ENCODE assay signal across 8 mouse cellular contexts in genomic region chr5:75575567-75576515, GRCm38 (mm10). TPM values are rescaled to one million over a fixed set of nuclear protein-coding genes. Genes with fewer than 3 reads are reported as not detected.
DNase-seq lines count a peak whose midpoint lies in the region; ATAC-seq and TF ChIP-seq lines count a peak whose summit lies in the region.

No protein-coding gene starts in this region.

- H3K9ac ChIP-seq in forebrain, embryonic 12.5 days = peak overlapping the region; percentile 72
- peak overlapping the region; percentile 69 for H3K9ac ChIP-seq in lung, embryonic 14.5 days

- H3K9me3 ChIP-seq in E14TG2a.4 (ENCODE audit: low read length) = no peaks in the 10 kb centered on the region
- H3K9me3 ChIP-seq in forebrain, embryonic 12.5 days = no peaks in the 10 kb centered on the region
- H3K9me3 ChIP-seq in lung, embryonic 14.5 days (ENCODE audit: low read depth, low read length) = no peaks in the 10 kb centered on the region

- peak overlapping the region; percentile 98 for H3K4me2 ChIP-seq in forebrain, embryonic 12.5 days
- H3K4me2 ChIP-seq in lung, embryonic 14.5 days = peak overlapping the region; percentile 99

- intact Hi-C loops in heart, postnatal 25 days (cut with DNase I) = loop anchor here (1.0 kb wide), 1 partner anchor 277 kb away; no protein-coding TSS in a partner anchor

- peaks cover 14% of the 10 kb centered on the region; the same call in 1 of the 2 replicates for H3K27me3 ChIP-seq in E14TG2a.4 (ENCODE audit: insufficient read depth, low read length)
- peaks cover 58% of the 10 kb centered on the region for H3K27me3 ChIP-seq in forebrain, embryonic 12.5 days
- peaks cover 18% of the 10 kb centered on the region for H3K27me3 ChIP-seq in lung, embryonic 14.5 days (ENCODE audit: insufficient read depth, low read length)

- WGBS in forebrain, embryonic 12.5 days = under 1% methylated on average over 53 of the region's 53 CpGs
- WGBS in lung, embryonic 14.5 days = 1% methylated on average over 53 of the region's 53 CpGs
- 2% methylated on average over 53 of the region's 53 CpGs for WGBS in olfactory bulb, adult 2 months

- TF ChIP-seq POLR2A in olfactory bulb, adult 2 months (IDR thresholded peaks at IDR 0.05; ENCODE audit: insufficient read depth, low read depth, low read length) = no peak

- peak; percentile 50 to 65 for DNase-seq in adrenal gland, postnatal 36 days
- DNase-seq in heart, postnatal 25 days (ENCODE audit: low spot score) = peak; percentile 13
- DNase-seq in layer of hippocampus, adult 2 months (ENCODE audit: low spot score in 2 of 2) = peak; percentile 25 to 26
- peak; percentile 85 for DNase-seq in lung, embryonic 14.5 days
- DNase-seq in urinary bladder, postnatal 14 days (ENCODE audit: low spot score) = peak; percentile 35

- TF ChIP-seq CTCF in E14TG2a.4 (conservative IDR thresholded peaks at IDR 0.05; ENCODE audit: low read length) = no peak
- TF ChIP-seq CTCF in layer of hippocampus, adult 2 months (conservative IDR thresholded peaks at IDR 0.05) = peak; percentile 68
- TF ChIP-seq CTCF in lung, embryonic 14.5 days (IDR thresholded peaks at IDR 0.05; ENCODE audit: low read depth) = peak; percentile 72
- TF ChIP-seq CTCF in olfactory bulb, adult 2 months (IDR thresholded peaks at IDR 0.05; ENCODE audit: insufficient read depth, low read depth, low read length) = no peak

- ATAC-seq in forebrain, embryonic 12.5 days (ENCODE audit: low FRiP score) = peak; percentile 78
- ATAC-seq in lung, embryonic 14.5 days (ENCODE audit: insufficient read depth) = peak; percentile 68

- no peaks in the 10 kb centered on the region for H3K36me3 ChIP-seq in E14TG2a.4 (ENCODE audit: insufficient read depth, low read length)
- H3K36me3 ChIP-seq in forebrain, embryonic 12.5 days (replicated peaks) = no peaks in the 10 kb centered on the region
- H3K36me3 ChIP-seq in lung, embryonic 14.5 days (ENCODE audit: insufficient read depth) = no peaks in the 10 kb centered on the region

- H3K4me3 ChIP-seq in E14TG2a.4 (replicated peaks; ENCODE audit: low read length) = peak overlapping the region; percentile 94
- peak overlapping the region; percentile 62 for H3K4me3 ChIP-seq in forebrain, embryonic 12.5 days (replicated peaks)
- peak overlapping the region; percentile 72 for H3K4me3 ChIP-seq in layer of hippocampus, adult 2 months
- H3K4me3 ChIP-seq in lung, embryonic 14.5 days (ENCODE audit: low read depth, low read length) = peak overlapping the region; percentile 61
- peak overlapping the region; percentile 33 for H3K4me3 ChIP-seq in olfactory bulb, adult 2 months (ENCODE audit: insufficient read depth, low read depth, low read length)

- peaks cover 52% of the 10 kb centered on the region for H3K4me1 ChIP-seq in E14TG2a.4 (replicated peaks; ENCODE audit: low read depth, low read length)
- H3K4me1 ChIP-seq in forebrain, embryonic 12.5 days = peaks cover 18% of the 10 kb centered on the region
- no peaks in the 10 kb centered on the region for H3K4me1 ChIP-seq in lung, embryonic 14.5 days (ENCODE audit: insufficient read depth)
- peaks cover 18% of the 10 kb centered on the region for H3K4me1 ChIP-seq in olfactory bulb, adult 2 months (ENCODE audit: control insufficient read depth, insufficient read depth, low read length)

- peak overlapping the region; percentile 59; the same call in 1 of the 2 replicates for H3K27ac ChIP-seq in forebrain, embryonic 12.5 days
- peak overlapping the region; percentile 77 for H3K27ac ChIP-seq in layer of hippocampus, adult 2 months
- no peak overlapping the region for H3K27ac ChIP-seq in lung, embryonic 14.5 days (ENCODE audit: low read depth)
- no peak overlapping the region for H3K27ac ChIP-seq in olfactory bulb, adult 2 months (ENCODE audit: insufficient read depth, low read depth, low read length)

RNA-seq across cellular contexts. Expression of gene Kit, which starts 1.1 kb away (rescaled TPM):
- 1 to 10 TPM; 3.2 to 6.5 TPM for total RNA-seq in adrenal gland, postnatal 36 days (2021)
- 23.9 and 27.5 TPM in 2 replicates for polyA plus RNA-seq in forebrain, embryonic 12.5 days (2016; fragmentation: Nextera tagmentation; extraction: Ambion mirVana)
- 1 to 10 TPM; 3.6 to 3.9 TPM for total RNA-seq in heart, postnatal 25 days (2021)
- total RNA-seq in layer of hippocampus, adult 2 months (2021) = 10 to 100 TPM; 77.5 to 87.4 TPM
- polyA plus RNA-seq in lung, embryonic 14.5 days (2014; fragmentation: Nextera tagmentation; extraction: Ambion mirVana) = 44.7 and 49.0 TPM in 2 replicates
- polyA plus RNA-seq in olfactory bulb, adult 2 months (2012; ENCODE audit: insufficient read depth, insufficient read length, low replicate concordance, missing spikeins) = not detected in 2 replicates

Comparison
In these comparisons a context has a peak if more than half of its experiments do, and no peak if none do; other contexts are left out.
1. H3K4me3 ChIP-seq: peak in every context shown above with its lines; median percentile 94 in E14TG2a.4; 72 in layer of hippocampus, adult 2 months; 62 in forebrain, embryonic 12.5 days; 61 in lung, embryonic 14.5 days; 33 in olfactory bulb, adult 2 months.
2. CTCF ChIP-seq: peak in layer of hippocampus, adult 2 months (single experiment) and lung, embryonic 14.5 days (single experiment); none in E14TG2a.4 (single experiment) and olfactory bulb, adult 2 months (single experiment).
3. DNase-seq: peak in every context shown above with its lines; median percentile 85 in lung, embryonic 14.5 days; 58 in adrenal gland, postnatal 36 days; 35 in urinary bladder, postnatal 14 days; 26 in layer of hippocampus, adult 2 months; 13 in heart, postnatal 25 days.
4. H3K27ac ChIP-seq: peak in forebrain, embryonic 12.5 days (single experiment) and layer of hippocampus, adult 2 months (single experiment); none in lung, embryonic 14.5 days (single experiment) and olfactory bulb, adult 2 months (single experiment).
5. RNA of gene Kit, which starts 1.1 kb away (total RNA-seq): 77.5 to 87.4 TPM in layer of hippocampus, adult 2 months; 3.2 to 6.5 TPM in adrenal gland, postnatal 36 days and 3.6 to 3.9 TPM in heart, postnatal 25 days; every median in the first group is over 10 times any median in the second.